Mouse (Mus musculus): ENCODE data around the gene Barx1. TPM values are rescaled to one million over a fixed set of nuclear protein-coding genes. Genes with fewer than 3 reads are reported as not detected.

The Barx1 gene
- polyA plus RNA-seq, 2 experiments: 0.11 to 0.49 TPM

DNA sequence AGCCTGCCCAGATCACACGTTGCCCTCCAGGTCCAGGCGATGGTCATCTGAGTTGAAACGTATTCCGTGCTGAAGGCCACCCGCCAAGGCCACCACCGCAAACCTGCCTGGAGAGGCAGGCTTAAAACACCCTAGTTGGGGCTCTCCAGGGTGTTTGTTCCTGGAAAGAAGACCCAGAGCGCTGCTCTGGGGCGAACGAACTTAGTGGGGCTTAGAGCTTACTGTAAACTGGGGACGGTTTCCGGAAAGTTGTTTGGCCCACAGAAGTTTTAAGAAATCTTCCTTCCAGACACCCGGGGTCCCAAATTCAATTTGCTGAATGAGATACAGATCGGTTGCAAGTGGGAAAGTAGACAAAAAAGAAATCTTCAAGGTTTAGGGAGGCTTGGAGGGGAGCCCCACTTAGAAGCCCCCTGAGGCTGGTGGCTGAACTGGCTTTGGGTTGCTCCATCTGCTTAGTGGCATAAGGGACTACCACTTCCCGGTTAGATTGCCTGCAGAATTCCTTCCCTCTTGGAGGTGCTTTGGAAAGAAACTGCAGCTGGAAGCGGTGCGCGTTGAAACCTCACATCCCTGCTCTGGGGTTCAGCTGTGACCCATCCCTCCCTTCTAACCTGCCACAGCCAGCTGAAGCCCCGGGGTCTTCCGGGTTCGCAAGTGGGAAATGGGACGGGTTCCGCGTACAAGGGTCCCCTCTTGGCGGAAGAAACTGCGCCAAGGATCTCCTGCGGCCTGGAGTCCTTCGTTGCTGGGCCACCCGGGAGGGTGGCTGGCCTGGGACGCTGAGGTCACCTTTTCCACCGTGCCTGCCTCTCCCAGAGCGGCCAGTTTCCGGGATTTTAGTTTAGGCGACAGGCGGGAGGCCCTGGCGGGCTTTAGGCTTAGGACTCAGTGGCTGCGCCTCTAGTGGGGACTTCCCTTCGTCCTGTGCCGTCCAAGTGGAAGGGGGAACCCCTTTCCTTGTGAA lies 3.3 kb upstream of the Barx1 start:
- Histone ChIP-seq H3K36me3 (replicated peaks; ENCODE audit: control insufficient read depth, insufficient read depth, low read depth) (no peaks in the 10 kb centered on the region), H3K4me1 (replicated peaks; ENCODE audit: control insufficient read depth in 2 of 2, insufficient read depth in 2 of 2, low read length in 1 of 2) (no peaks in the 10 kb centered on the region), H3K9ac (replicated peaks) (no peak overlapping the region), H3K9me3 (ENCODE audit: control insufficient read depth, low read length) (no peaks in the 10 kb centered on the region), H3K4me2 (ENCODE audit: low read depth) (no peak overlapping the region), H3K27me3 (ENCODE audit: control insufficient read depth, insufficient read depth, low read length) (peaks cover 89% of the 10 kb centered on the region), H3K4me3 (ENCODE audit: insufficient read depth in 1 of 2, low read depth in 2 of 2, low read length in 2 of 2) (no peak overlapping the region), H3K27ac (no peak overlapping the region)
- 1% methylated on average over 38 of the region's 38 CpGs for WGBS (ENCODE audit: insufficient replicate concordance)
- ATAC-seq (ENCODE audit: insufficient read depth) (no peak), DNase-seq (ENCODE audit: low read depth in 3 of 3, low spot score in 3 of 3) (no peak)
- no peak for TF ChIP-seq CTCF (IDR thresholded peaks at IDR 0.05; ENCODE audit: low read depth)
- TF ChIP-seq EP300 (IDR thresholded peaks at IDR 0.05; ENCODE audit: low read depth): no peak

DNA sequence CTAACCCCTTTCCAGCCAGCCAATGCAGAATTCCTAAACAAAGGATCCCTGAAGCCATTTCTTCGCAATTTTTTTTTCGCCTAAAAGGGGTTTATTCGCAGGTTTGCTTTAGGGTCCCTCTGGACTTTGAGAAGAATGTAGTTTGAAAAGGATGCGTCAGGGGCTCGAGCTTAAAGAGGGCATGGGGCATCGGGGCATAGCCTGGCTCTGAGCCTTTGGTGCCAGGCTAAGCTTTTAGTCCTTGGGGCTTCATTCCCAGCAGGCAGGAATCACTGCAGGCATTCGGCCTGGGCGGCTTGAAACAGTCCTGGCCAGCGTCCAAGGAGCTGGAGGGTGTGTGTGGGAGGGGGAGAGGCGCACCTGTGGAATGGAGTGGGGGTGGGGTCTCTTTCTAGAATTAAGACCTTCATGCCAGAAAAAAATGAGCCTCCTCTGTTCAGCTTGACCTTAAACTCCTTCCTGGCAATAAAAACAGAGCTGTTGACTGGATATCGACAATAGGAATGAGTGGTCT lies 2.5 kb upstream of the Barx1 start:
- 4% methylated on average over 11 of the region's 11 CpGs for WGBS (ENCODE audit: insufficient replicate concordance)
- Histone ChIP-seq H3K9ac (replicated peaks) (no peak overlapping the region), H3K27me3 (ENCODE audit: control insufficient read depth, insufficient read depth, low read length) (peaks cover 97% of the 10 kb centered on the region), H3K4me1 (replicated peaks; ENCODE audit: control insufficient read depth in 2 of 2, insufficient read depth in 2 of 2, low read length in 1 of 2) (no peaks in the 10 kb centered on the region), H3K27ac (no peak overlapping the region), H3K9me3 (ENCODE audit: control insufficient read depth, low read length) (no peaks in the 10 kb centered on the region), H3K4me3 (ENCODE audit: insufficient read depth in 1 of 2, low read depth in 2 of 2, low read length in 2 of 2) (no peak overlapping the region), H3K4me2 (ENCODE audit: low read depth) (no peak overlapping the region), H3K36me3 (replicated peaks; ENCODE audit: control insufficient read depth, insufficient read depth, low read depth) (no peaks in the 10 kb centered on the region)
- TF ChIP-seq EP300 (IDR thresholded peaks at IDR 0.05; ENCODE audit: low read depth) (no peak), CTCF (IDR thresholded peaks at IDR 0.05; ENCODE audit: low read depth) (no peak)
- DNase-seq (ENCODE audit: low read depth in 3 of 3, low spot score in 3 of 3) (no peak), ATAC-seq (ENCODE audit: insufficient read depth) (no peak)

- ATAC-seq (ENCODE audit: insufficient read depth) (no peak), DNase-seq (ENCODE audit: low read depth in 3 of 3, low spot score in 3 of 3) (no peak)
- Histone ChIP-seq H3K4me2 (ENCODE audit: low read depth) (no peak overlapping the region), H3K27me3 (ENCODE audit: control insufficient read depth, insufficient read depth, low read length) (peaks cover 100% of the 10 kb centered on the region), H3K9me3 (ENCODE audit: control insufficient read depth, low read length) (no peaks in the 10 kb centered on the region), H3K9ac (replicated peaks) (no peak overlapping the region), H3K36me3 (replicated peaks; ENCODE audit: control insufficient read depth, insufficient read depth, low read depth) (no peaks in the 10 kb centered on the region), H3K27ac (no peak overlapping the region), H3K4me1 (replicated peaks; ENCODE audit: control insufficient read depth in 2 of 2, insufficient read depth in 2 of 2, low read length in 1 of 2) (no peaks in the 10 kb centered on the region), H3K4me3 (ENCODE audit: insufficient read depth in 1 of 2, low read depth in 2 of 2, low read length in 2 of 2) (no peak overlapping the region)
- 13% methylated on average over 6 of the region's 6 CpGs for WGBS (ENCODE audit: insufficient replicate concordance)
- TF ChIP-seq EP300 (IDR thresholded peaks at IDR 0.05; ENCODE audit: low read depth): no peak
- TF ChIP-seq CTCF (IDR thresholded peaks at IDR 0.05; ENCODE audit: low read depth): no peak
These were observed 2.1 kb upstream of the Barx1 start for GRCm38 (mm10) chr13:48660741-48661140.

- Histone ChIP-seq H3K9ac (replicated peaks) (no peak overlapping the region), H3K4me3 (ENCODE audit: insufficient read depth in 1 of 2, low read depth in 2 of 2, low read length in 2 of 2) (no peak overlapping the region), H3K36me3 (replicated peaks; ENCODE audit: control insufficient read depth, insufficient read depth, low read depth) (no peaks in the 10 kb centered on the region), H3K4me2 (ENCODE audit: low read depth) (no peak overlapping the region), H3K4me1 (replicated peaks; ENCODE audit: control insufficient read depth in 2 of 2, insufficient read depth in 2 of 2, low read length in 1 of 2) (no peaks in the 10 kb centered on the region), H3K9me3 (ENCODE audit: control insufficient read depth, low read length) (no peaks in the 10 kb centered on the region), H3K27me3 (ENCODE audit: control insufficient read depth, insufficient read depth, low read length) (peaks cover 100% of the 10 kb centered on the region), H3K27ac (no peak overlapping the region)
- TF ChIP-seq EP300 (IDR thresholded peaks at IDR 0.05; ENCODE audit: low read depth) (no peak), CTCF (IDR thresholded peaks at IDR 0.05; ENCODE audit: low read depth) (no peak)
- DNase-seq (ENCODE audit: low read depth in 3 of 3, low spot score in 3 of 3): no peak
- ATAC-seq (ENCODE audit: insufficient read depth): no peak
- WGBS (ENCODE audit: insufficient replicate concordance): 0% methylated on average over 1 of the region's 1 CpGs
These were observed 1.2 kb upstream of the Barx1 start for GRCm38 (mm10) chr13:48661561-48661960.

DNA sequence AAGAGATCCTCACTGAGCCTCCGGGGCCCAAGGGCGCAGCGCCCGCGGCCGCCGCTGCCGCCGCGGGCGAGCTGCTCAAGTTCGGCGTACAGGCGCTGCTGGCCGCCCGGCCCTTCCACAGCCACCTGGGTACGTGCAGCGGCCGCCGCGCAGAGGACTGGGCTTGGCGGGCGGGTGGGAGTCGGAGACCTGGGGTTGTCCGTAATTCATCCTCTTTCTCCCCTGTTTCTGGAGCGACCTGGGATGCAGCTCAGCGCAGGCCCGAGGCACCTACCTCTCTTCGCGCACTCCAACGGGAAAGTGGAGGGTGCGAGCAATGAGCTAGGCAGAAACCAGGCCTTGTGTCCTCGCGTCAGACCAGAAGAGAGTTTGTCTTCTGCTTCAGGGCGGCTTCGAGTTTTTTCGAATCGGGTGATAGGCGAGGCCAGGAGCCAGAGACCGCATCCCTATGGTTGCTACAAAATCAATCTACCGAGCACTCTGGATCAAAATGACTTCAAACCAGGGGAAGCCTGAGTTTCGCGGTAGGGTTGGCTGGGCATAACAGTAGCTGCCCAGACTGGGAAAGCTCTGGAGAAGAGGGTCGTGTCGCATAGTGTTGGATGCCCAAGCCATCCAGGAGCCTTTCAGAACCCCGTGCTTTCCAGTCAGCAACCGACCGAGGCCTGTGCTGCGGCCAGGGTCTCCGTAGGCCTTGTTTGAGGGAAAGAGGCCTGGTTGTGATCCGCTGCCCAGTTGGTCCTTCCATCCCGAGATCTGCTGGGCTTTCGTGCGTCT lies 601 bp downstream of the Barx1 start:
- TF ChIP-seq CTCF (IDR thresholded peaks at IDR 0.05; ENCODE audit: low read depth) (no peak), EP300 (IDR thresholded peaks at IDR 0.05; ENCODE audit: low read depth) (no peak)
- Histone ChIP-seq H3K9ac (replicated peaks) (no peak overlapping the region), H3K9me3 (ENCODE audit: control insufficient read depth, low read length) (no peaks in the 10 kb centered on the region), H3K4me1 (replicated peaks; ENCODE audit: control insufficient read depth in 2 of 2, insufficient read depth in 2 of 2, low read length in 1 of 2) (no peaks in the 10 kb centered on the region), H3K4me2 (ENCODE audit: low read depth) (no peak overlapping the region), H3K27ac (no peak overlapping the region), H3K4me3 (ENCODE audit: insufficient read depth in 1 of 2, low read depth in 2 of 2, low read length in 2 of 2) (peak overlapping the region in 1 of 2 experiments; percentile 26; a peak in 2 of 4 replicates), H3K36me3 (replicated peaks; ENCODE audit: control insufficient read depth, insufficient read depth, low read depth) (no peaks in the 10 kb centered on the region), H3K27me3 (ENCODE audit: control insufficient read depth, insufficient read depth, low read length) (peaks cover 100% of the 10 kb centered on the region)
- 3% methylated on average over 53 of the region's 54 CpGs for WGBS (ENCODE audit: insufficient replicate concordance)
- no peak for DNase-seq (ENCODE audit: low read depth in 3 of 3, low spot score in 3 of 3)
- no peak for ATAC-seq (ENCODE audit: insufficient read depth)

Measured in liver, embryonic 14.5 days (tissue).